Mouse (Mus musculus) forebrain, embryonic 15.5 days (tissue): ENCODE results near the gene Qk. TPM values are rescaled to one million over a fixed set of nuclear protein-coding genes. Genes with fewer than 3 reads are reported as not detected.

Experiments used
- ATAC-seq: fragments of 200-750 bp; cut with Nextera tagmentation; replicated peaks from 2 replicates; pipeline ENCODE4 v1.8.0; 2017; ENCODE audit warnings: mild to moderate bottlenecking, moderate TSS enrichment, moderate library complexity
- H3K27ac ChIP-seq: fragments of 300-500 bp; sonication (generic); replicated peaks from 2 replicates; pipeline ENCODE4 v1.5.1; 2015; ENCODE audit warnings: mild to moderate bottlenecking, inconsistent platforms
- H3K27me3 ChIP-seq: fragments of 300-500 bp; sonication (generic); 2 replicates; pipeline ENCODE4 v1.6.1; 2015; ENCODE audit warnings: inconsistent platforms
- H3K36me3 ChIP-seq: fragments of 300-500 bp; sonication (generic); 2 replicates; pipeline ENCODE4 v1.6.1; 2015; ENCODE audit warnings: mild to moderate bottlenecking, inconsistent platforms
- H3K4me1 ChIP-seq: fragments of 300-500 bp; sonication (generic); 2 replicates; pipeline ENCODE4 v1.6.1; 2015; ENCODE audit warnings: inconsistent platforms
- H3K4me2 ChIP-seq: fragments of 300-500 bp; sonication (generic); replicated peaks from 2 replicates; pipeline ENCODE4 v1.6.1; 2015; ENCODE audit warnings: mild to moderate bottlenecking, inconsistent platforms
- H3K4me3 ChIP-seq: fragments of 300-500 bp; sonication (generic); 2 replicates; pipeline ENCODE4 v1.5.1; 2015; ENCODE audit warnings: mild to moderate bottlenecking, inconsistent platforms
- H3K9ac ChIP-seq: fragments of 300-500 bp; sonication (generic); replicated peaks from 2 replicates; pipeline ENCODE4 v1.6.1; 2015; ENCODE audit warnings: mild to moderate bottlenecking, inconsistent platforms
- H3K9me3 ChIP-seq: fragments of 300-500 bp; sonication (generic); 2 replicates; pipeline ENCODE4 v1.6.1; 2016; ENCODE audit warnings: inconsistent platforms
- WGBS: fragments of 180-500 bp; shearing (Covaris S2); methylation state at CpG from one replicate; pipeline ENCODE4 v1.1.7; 2015; ENCODE audit warnings: mixed read lengths; 5-methylcytosine and 5-hydroxymethylcytosine counted together
- polyA plus RNA-seq: library from polyadenylated mRNA; unstranded; fragments of >200 nt; fragmentation: Nextera tagmentation; extraction: Ambion mirVana; gene quantifications from 2 replicates; pipeline ENCODE4 v1.2.1, GENCODE M21; 2015

Qk gene
- polyA plus RNA-seq, 1 experiment from 2014 or later: 45.4 TPM

DNA sequence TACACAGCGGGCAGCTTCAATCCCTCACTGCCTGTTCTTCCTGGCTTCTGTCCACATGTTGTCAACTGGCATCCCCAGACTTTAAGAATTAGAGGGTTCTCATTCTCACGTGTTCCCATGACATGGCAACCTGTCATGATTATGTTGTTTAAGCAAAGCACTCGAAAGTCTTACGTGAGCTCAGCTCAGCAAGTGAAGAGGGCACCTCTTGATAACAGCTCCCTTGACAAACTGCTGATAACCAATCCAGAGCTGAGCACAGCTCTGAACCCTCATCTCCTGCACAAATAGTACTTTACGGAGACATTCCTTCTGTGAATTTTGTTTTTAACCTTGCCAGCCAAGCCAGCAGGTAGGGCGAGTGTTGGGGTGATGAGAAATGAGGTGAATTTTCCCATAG, 159.2 kb downstream of the Qk start:
- Histone ChIP-seq H3K4me3 (no peak overlapping the region), H3K4me2 (no peak overlapping the region), H3K9me3 (no peaks in the 10 kb centered on the region), H3K4me1 (no peaks in the 10 kb centered on the region), H3K27me3 (no peaks in the 10 kb centered on the region), H3K27ac (no peak overlapping the region), H3K36me3 (no peaks in the 10 kb centered on the region), H3K9ac (no peak overlapping the region)
- ATAC-seq: no peak
- WGBS: 87% methylated on average over 6 of the region's 6 CpGs

DNA sequence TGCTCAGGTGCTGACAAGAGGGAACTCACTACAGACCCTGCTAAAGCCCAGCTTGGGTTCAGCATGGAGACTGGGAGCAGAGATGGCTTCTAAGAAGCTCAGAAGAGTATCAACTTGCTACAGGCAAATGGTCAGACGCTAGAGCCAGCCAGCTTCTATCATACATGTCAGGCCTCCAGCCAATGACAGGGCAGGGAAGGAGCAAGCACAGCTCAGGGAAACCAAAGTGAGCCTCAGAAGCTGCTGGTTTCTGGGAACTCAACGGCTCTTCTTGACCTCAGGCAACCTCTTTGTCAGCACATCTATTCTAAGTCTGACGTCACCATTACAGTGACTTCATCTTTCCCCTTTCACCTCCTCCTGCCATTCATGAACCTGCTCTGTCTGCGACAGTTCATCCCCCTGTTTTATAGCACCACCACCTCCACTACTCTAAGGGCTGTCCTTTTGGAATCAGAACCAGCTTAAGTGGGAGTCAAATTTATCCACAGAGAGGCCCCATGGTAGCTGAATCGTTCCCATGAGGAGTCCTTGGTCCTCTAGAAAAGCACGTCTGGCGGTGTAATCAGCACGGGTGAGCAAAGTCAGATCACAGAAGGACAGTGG, 166.7 kb downstream of the Qk start:
- Histone ChIP-seq H3K27ac (no peak overlapping the region), H3K9ac (no peak overlapping the region), H3K4me1 (no peaks in the 10 kb centered on the region), H3K4me2 (no peak overlapping the region), H3K4me3 (no peak overlapping the region), H3K9me3 (no peaks in the 10 kb centered on the region), H3K36me3 (no peaks in the 10 kb centered on the region), H3K27me3 (no peaks in the 10 kb centered on the region)
- no peak for ATAC-seq
- 62% methylated on average over 8 of the region's 8 CpGs for WGBS
